Mouse (Mus musculus) left cerebral cortex, adult 2 months (tissue): ENCODE measurements around the gene Eomes. TPM values are rescaled to one million over a fixed set of nuclear protein-coding genes. Genes with fewer than 3 reads are reported as not detected.

ENCODE experiments used
- DNase-seq, 2 experiments: peaks; one replicate each; pipeline ENCODE4 v3.0.0; 2021 to 2022; ENCODE audit warnings: low spot score in 2 of 2, mixed read lengths in 1 of 2; ENCODE audit errors: extremely low spot score in 1 of 2
- H3K27ac ChIP-seq: fragments of 200-600 bp; 2 replicates; pipeline ENCODE4 v1.8.1; 2022
- H3K4me3 ChIP-seq: fragments of 200-600 bp; 2 replicates; pipeline ENCODE4 v1.8.1; 2022
- CTCF ChIP-seq: fragments of 200-600 bp; IDR thresholded peaks from 2 replicates; pipeline ENCODE4 v1.8.1; 2022; ENCODE audit warnings: antibody characterized with exemption, mild to moderate bottlenecking, moderate library complexity
- intact Hi-C: fragments of 180-260 bp; cut with DNase I; formaldehyde crosslinking; loops from one replicate; pipeline ENCODE4 v1.15.1; 2025
- total RNA-seq, 2 experiments: library from RNA; stranded (reverse); gene quantifications; 2 replicates each; pipeline ENCODE4 v1.2.3; 2021

Eomes gene
- total RNA-seq, 2 experiments from 2014 or later = 0.16 TPM; not detected in 1

GRCm38 (mm10) chr9:118489579-118490019, 11.6 kb downstream of the Eomes start:
- H3K27ac ChIP-seq = no peak overlapping the region
- TF ChIP-seq CTCF = peak; percentile 94
- DNase-seq = peak; percentile 70 to 74
- intact Hi-C loops = loop anchor here (1.0 kb wide), 2 partner anchors 390 to 436 kb away; no protein-coding TSS in a partner anchor
- H3K4me3 ChIP-seq = no peak overlapping the region

- intact Hi-C loops = no loop called here
- no peak for TF ChIP-seq CTCF
- DNase-seq = no peak
- Histone ChIP-seq H3K4me3 (no peak overlapping the region), H3K27ac (no peak overlapping the region)
Measured at GRCm38 (mm10) chr9:118491195-118491594, 13.2 kb downstream of the Eomes start.

GRCm38 (mm10) chr9:118492932-118493698, 15.1 kb downstream of the Eomes start:
- intact Hi-C loops = no loop called here
- Histone ChIP-seq H3K4me3 (no peak overlapping the region), H3K27ac (no peak overlapping the region)
- TF ChIP-seq CTCF = no peak
- no peak for DNase-seq

GRCm38 (mm10) chr9:118494106-118494505, 16.1 kb downstream of the Eomes start:
- TF ChIP-seq CTCF = no peak; the same call in 1 of the 2 replicates
- Histone ChIP-seq H3K4me3 (no peak overlapping the region), H3K27ac (no peak overlapping the region)
- no peak for DNase-seq
- intact Hi-C loops = no loop called here

- no peak overlapping the region for H3K27ac ChIP-seq
- TF ChIP-seq CTCF = no peak
- intact Hi-C loops = no loop called here
- no peak overlapping the region for H3K4me3 ChIP-seq
- no peak for DNase-seq
Measured at GRCm38 (mm10) chr9:118495933-118496332, 17.9 kb downstream of the Eomes start.

GRCm38 (mm10) chr9:118496952-118497351, 18.9 kb downstream of the Eomes start:
- no peak for TF ChIP-seq CTCF
- no peak for DNase-seq
- Histone ChIP-seq H3K4me3 (no peak overlapping the region), H3K27ac (no peak overlapping the region)
- intact Hi-C loops = no loop called here

- no peak for DNase-seq
- no peak for TF ChIP-seq CTCF
- Histone ChIP-seq H3K27ac (no peak overlapping the region), H3K4me3 (no peak overlapping the region)
- intact Hi-C loops = no loop called here
Measured at GRCm38 (mm10) chr9:118498061-118498460, 20.0 kb downstream of the Eomes start.

GRCm38 (mm10) chr9:118500963-118501362, 23.0 kb downstream of the Eomes start:
- H3K27ac ChIP-seq = no peak overlapping the region
- intact Hi-C loops = no loop called here
- no peak for TF ChIP-seq CTCF
- DNase-seq = no peak
- H3K4me3 ChIP-seq = no peak overlapping the region

- no peak overlapping the region for H3K4me3 ChIP-seq
- TF ChIP-seq CTCF = no peak
- H3K27ac ChIP-seq = no peak overlapping the region
- DNase-seq = no peak
- intact Hi-C loops = no loop called here
Measured at GRCm38 (mm10) chr9:118504656-118505055, 26.6 kb downstream of the Eomes start.

GRCm38 (mm10) chr9:118506020-118506403, 28.0 kb downstream of the Eomes start, which contains the start of gene Golga4:
Gene Golga4, plus strand, starts transcription at chr9:118506267.
- peak; percentile 93 to 97 for DNase-seq
- intact Hi-C loops = no loop called here
- Histone ChIP-seq H3K4me3 (peak within 1 kb of the TSS; percentile 99), H3K27ac (peak within 1 kb of the TSS; percentile 87)
- TF ChIP-seq CTCF = no peak; the same call in 1 of the 2 replicates

- Histone ChIP-seq H3K4me3 (peak overlapping the region; percentile 99), H3K27ac (peak overlapping the region; percentile 87)
- DNase-seq = peak in 1 of 2 experiments; percentile 29
- intact Hi-C loops = no loop called here
- TF ChIP-seq CTCF = no peak
Measured at GRCm38 (mm10) chr9:118506404-118507231, 28.6 kb downstream of the Eomes start.

- peak overlapping the region; percentile 50; the same call in 1 of the 2 replicates for H3K27ac ChIP-seq
- DNase-seq = no peak
- intact Hi-C loops = no loop called here
- H3K4me3 ChIP-seq = peak overlapping the region; percentile 99
- TF ChIP-seq CTCF = no peak
Measured at GRCm38 (mm10) chr9:118507552-118507951, 29.5 kb downstream of the Eomes start.
